Mouse (Mus musculus) megakaryocyte, embryonic 14.5 days (primary cell): ENCODE measurements around the gene Lrrk2.

Experiments used
- FLI1 ChIP-seq: IDR thresholded peaks from 2 replicates; pipeline ENCODE4 v1.6.1; 2012; ENCODE audit warnings: low read length, inconsistent platforms, mixed read lengths
- GATA1 ChIP-seq: IDR thresholded peaks from 3 replicates; pipeline ENCODE4 v1.6.1; 2012; ENCODE audit warnings: mixed read lengths, low read length, inconsistent platforms, borderline replicate concordance

- TF ChIP-seq GATA1 (no peak), FLI1 (no peak)
Observed at GRCm38 (mm10) chr15:91754546-91754945, 81.6 kb downstream of the Lrrk2 start.
